Mouse (Mus musculus) testis, adult 2 months (tissue): ENCODE measurements around the gene Olfr204.

ENCODE experiments used
- CTCF ChIP-seq: fragments of 200-500 bp; IDR thresholded peaks from 2 replicates; pipeline ENCODE4 v1.5.1; 2012; ENCODE audit warnings: low read depth, mild to moderate bottlenecking, inconsistent platforms, low read length, moderate library complexity; ENCODE audit not compliant: control insufficient read depth, insufficient read depth, insufficient replicate concordance
- POLR2A ChIP-seq: fragments of 200-500 bp; IDR thresholded peaks from 2 replicates; pipeline ENCODE4 v1.6.1; 2012; ENCODE audit warnings: low read depth, mild to moderate bottlenecking, inconsistent platforms, low read length, moderate library complexity; ENCODE audit not compliant: control insufficient read depth

GRCm38 (mm10) chr16:59280542-59280941 is 37.5 kb downstream of the Olfr204 start:
- TF ChIP-seq CTCF, result no peak
- TF ChIP-seq POLR2A, result no peak
